Mouse (Mus musculus) hindbrain, postnatal 0 days (tissue): Measurements from ENCODE around the gene Pign. TPM values are rescaled to one million over a fixed set of nuclear protein-coding genes. Genes with fewer than 3 reads are reported as not detected.

Experiments used
- ATAC-seq: fragments of 200-750 bp; cut with Nextera tagmentation; 2 replicates; pipeline ENCODE4 v1.8.0; 2017; ENCODE audit warnings: mild to moderate bottlenecking, moderate TSS enrichment, moderate library complexity
- DNase-seq: peaks from one replicate; pipeline ENCODE4 v3.0.0-alpha.2; 2015; ENCODE audit warnings: low spot score
- H3K27ac ChIP-seq: fragments of 300-500 bp; sonication (generic); 2 replicates; pipeline ENCODE4 v1.5.1; 2014; ENCODE audit warnings: mild to moderate bottlenecking
- H3K27me3 ChIP-seq: fragments of 300-500 bp; sonication (generic); 2 replicates; pipeline ENCODE4 v1.6.1; 2014; ENCODE audit warnings: low read length, mixed read lengths; ENCODE audit not compliant: insufficient read depth
- H3K36me3 ChIP-seq: fragments of 300-500 bp; sonication (generic); 2 replicates; pipeline ENCODE4 v1.6.1; 2014; ENCODE audit warnings: low read length, mixed read lengths; ENCODE audit not compliant: insufficient read depth
- H3K4me1 ChIP-seq: fragments of 300-500 bp; sonication (generic); 2 replicates; pipeline ENCODE4 v1.6.1; 2014; ENCODE audit warnings: antibody characterized with exemption, low read length, mixed read lengths; ENCODE audit not compliant: insufficient read depth
- H3K4me2 ChIP-seq: fragments of 300-500 bp; sonication (generic); 2 replicates; pipeline ENCODE4 v1.6.1; 2014; ENCODE audit warnings: low read depth, mild to moderate bottlenecking, low read length, moderate library complexity, mixed read lengths
- H3K4me3 ChIP-seq: fragments of 300-500 bp; sonication (generic); 2 replicates; pipeline ENCODE4 v1.5.1; 2014; ENCODE audit warnings: low read length
- H3K9ac ChIP-seq: fragments of 300-500 bp; sonication (generic); replicated peaks from 2 replicates; pipeline ENCODE4 v1.6.1; 2014; ENCODE audit warnings: mild to moderate bottlenecking, low read length, moderate library complexity, mixed read lengths
- H3K9me3 ChIP-seq: fragments of 300-500 bp; sonication (generic); 2 replicates; pipeline ENCODE4 v1.6.1; 2016; ENCODE audit warnings: low read length, mixed read lengths
- CTCF ChIP-seq: IDR thresholded peaks from 2 replicates; pipeline ENCODE4 v1.5.1; 2016; ENCODE audit warnings: antibody characterized with exemption, control low read depth, low read depth
- WGBS: fragments of 180-500 bp; shearing (Covaris S2); extraction: QIAGEN DNeasy Blood & Tissue Kit; methylation state at CpG from one replicate; pipeline ENCODE4 v1.1.7; 2014; 5-methylcytosine and 5-hydroxymethylcytosine counted together
- polyA plus RNA-seq: library from polyadenylated mRNA; unstranded; fragments of >200 nt; fragmentation: Nextera tagmentation; extraction: Ambion mirVana; gene quantifications from 2 replicates; pipeline ENCODE4 v1.2.1, GENCODE M21; 2015
- total RNA-seq: library from RNA; depleted of rRNA; stranded (reverse); fragments of >200 nt; gene quantifications from 2 replicates; pipeline ENCODE4 v1.2.3, GENCODE M21; 2014; rRNA removed

The Pign gene
- 20.2 and 22.0 TPM in 2 replicates for total RNA-seq
- polyA plus RNA-seq, result 7.1 and 8.4 TPM in 2 replicates

DNA sequence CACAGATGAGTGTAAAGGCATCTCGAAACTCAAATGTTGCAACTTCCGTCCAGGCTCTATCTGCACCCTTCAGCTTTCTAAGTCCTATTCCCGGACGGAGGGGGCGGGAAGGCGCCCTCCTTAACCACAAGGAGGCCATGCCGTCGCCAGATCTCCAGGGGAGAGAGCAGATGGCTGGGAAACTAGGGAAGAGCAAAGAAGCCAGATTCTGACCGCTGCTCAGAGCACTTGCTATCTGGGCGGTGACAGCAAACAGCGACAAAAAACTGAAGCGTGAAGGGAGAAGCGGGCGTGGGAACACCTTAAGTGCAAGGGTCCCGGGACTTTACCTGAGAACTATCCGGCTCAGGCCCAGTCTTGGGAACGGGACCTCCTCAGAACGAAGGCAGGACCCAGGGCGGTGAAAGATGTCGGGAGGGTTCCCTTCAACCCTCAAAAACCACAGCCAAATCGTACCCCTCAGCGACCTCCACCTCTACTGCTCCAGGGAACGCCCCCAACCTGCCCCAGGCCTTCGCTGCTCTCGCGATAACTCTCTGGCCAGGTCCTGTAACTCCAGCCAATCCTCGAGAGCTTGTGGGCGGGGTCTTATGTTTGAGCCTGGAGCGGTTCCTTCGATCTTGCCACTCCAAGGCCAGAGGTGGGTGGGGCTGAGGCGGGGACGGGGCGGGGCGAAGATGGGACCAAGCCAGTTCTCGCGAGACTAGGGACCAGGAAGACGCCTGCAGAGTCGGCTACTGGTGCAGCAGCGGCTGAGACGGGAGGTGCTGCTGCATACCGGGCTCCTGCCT lies at the start of gene Pign, which contains the start of gene Relch:
TSS of gene Pign (minus strand) at position 507 of the 791 bp plus-strand sequence.
TSS of gene Relch (plus strand) at position 691 of the 791 bp plus-strand sequence.
- WGBS, result under 1% methylated on average over 41 of the region's 41 CpGs
- peak within 1 kb of the TSS; percentile 92 for H3K9ac ChIP-seq
- H3K27me3 ChIP-seq, result no peaks in the 10 kb centered on the region
- H3K4me2 ChIP-seq, result peak within 1 kb of the TSS; percentile 94
- no peaks in the 10 kb centered on the region for H3K36me3 ChIP-seq
- ATAC-seq (peak; percentile 99), DNase-seq (peak; percentile 99)
- H3K4me1 ChIP-seq, result peaks cover 9% of the 10 kb centered on the region; the same call in 1 of the 2 replicates
- H3K4me3 ChIP-seq, result peak within 1 kb of the TSS; percentile 93
- H3K27ac ChIP-seq, result peak within 1 kb of the TSS; percentile 91
- peak; percentile 45 for TF ChIP-seq CTCF
- H3K9me3 ChIP-seq, result no peaks in the 10 kb centered on the region

DNA sequence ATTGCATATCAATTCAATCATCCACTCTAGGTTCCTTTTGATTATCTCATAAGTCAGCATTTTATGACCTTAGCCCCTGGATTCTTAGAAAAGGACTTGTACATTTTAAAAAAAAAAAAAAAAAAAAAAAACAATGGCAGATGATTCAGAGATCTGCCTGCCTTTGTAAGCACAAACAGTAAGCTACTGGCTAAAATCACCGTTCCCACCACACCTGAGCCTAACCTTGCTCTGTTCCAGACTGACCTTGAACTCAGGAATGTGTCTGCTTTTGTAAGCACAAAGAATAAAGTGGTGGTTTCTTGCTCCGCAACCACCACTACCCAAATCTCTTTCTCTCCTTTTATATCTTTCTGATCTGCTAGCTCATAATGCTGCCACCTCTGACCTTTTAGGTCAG lies 49.3 kb upstream of the Pign start:
- no peak for DNase-seq
- Histone ChIP-seq H3K4me2 (no peak overlapping the region), H3K4me3 (no peak overlapping the region), H3K9ac (no peak overlapping the region), H3K36me3 (no peaks in the 10 kb centered on the region; the same call in 1 of the 2 replicates), H3K9me3 (no peaks in the 10 kb centered on the region), H3K27me3 (no peaks in the 10 kb centered on the region), H3K27ac (no peak overlapping the region), H3K4me1 (no peaks in the 10 kb centered on the region)
- 95% methylated on average over 2 of the region's 2 CpGs for WGBS
- no peak for TF ChIP-seq CTCF
- ATAC-seq, result no peak

DNA sequence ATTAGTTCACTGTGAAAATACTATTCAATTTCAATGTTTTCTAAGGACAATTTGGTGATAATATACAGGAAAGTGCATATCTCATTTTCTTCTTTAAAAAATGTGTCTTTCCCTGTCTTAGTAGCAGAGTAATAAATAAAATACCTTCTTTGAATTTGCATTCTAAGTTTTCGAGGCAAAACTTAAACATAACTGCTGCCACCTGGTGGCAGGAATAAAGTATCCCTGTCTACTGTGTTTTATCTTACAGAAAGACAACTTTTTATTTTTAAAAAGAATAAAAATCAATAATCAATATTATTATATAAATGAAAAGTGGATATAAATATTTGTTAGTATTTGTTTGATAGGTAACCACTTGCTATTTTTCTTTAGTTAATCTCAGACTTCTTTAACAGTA lies 47.8 kb upstream of the Pign start:
- WGBS, result 28% methylated on average over 1 of the region's 1 CpGs
- H3K9me3 ChIP-seq, result no peaks in the 10 kb centered on the region
- peak; percentile 68 for DNase-seq

DNA sequence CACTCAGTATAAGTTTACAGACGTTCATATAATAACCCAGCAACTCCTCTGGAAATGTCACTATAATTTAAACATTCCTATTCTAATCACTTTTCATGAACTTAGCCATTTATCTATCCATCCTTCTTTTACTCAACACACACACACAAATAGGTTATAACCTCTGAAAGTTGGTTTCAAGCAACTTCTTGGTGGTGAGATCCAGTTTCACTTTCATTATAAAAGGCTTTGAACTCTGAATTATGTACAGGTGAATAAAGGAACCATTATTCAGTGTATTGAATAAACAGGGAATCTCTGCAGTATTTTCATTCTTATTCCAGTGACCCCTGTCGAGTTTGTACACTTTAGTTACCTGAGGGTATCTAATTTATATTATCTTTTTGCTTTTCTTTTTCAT lies 45.9 kb upstream of the Pign start:
- no peak for DNase-seq
- 80% methylated on average over 2 of the region's 2 CpGs for WGBS
- H3K9ac ChIP-seq, result no peak overlapping the region
- H3K36me3 ChIP-seq, result no peaks in the 10 kb centered on the region; the same call in 1 of the 2 replicates
- H3K4me1 ChIP-seq, result no peaks in the 10 kb centered on the region
- H3K4me2 ChIP-seq, result no peak overlapping the region
- H3K27me3 ChIP-seq, result no peaks in the 10 kb centered on the region
- no peak overlapping the region for H3K27ac ChIP-seq
- no peak for TF ChIP-seq CTCF
- H3K9me3 ChIP-seq, result no peaks in the 10 kb centered on the region
- ATAC-seq, result no peak
- H3K4me3 ChIP-seq, result no peak overlapping the region

More for the DNA sequence above, 47.8 kb upstream of the Pign start:
- Histone ChIP-seq H3K9ac (no peak overlapping the region), H3K4me1 (no peaks in the 10 kb centered on the region), H3K4me2 (no peak overlapping the region), H3K4me3 (no peak overlapping the region), H3K27ac (no peak overlapping the region), H3K27me3 (no peaks in the 10 kb centered on the region), H3K36me3 (no peaks in the 10 kb centered on the region; the same call in 1 of the 2 replicates)
- TF ChIP-seq CTCF, result peak; percentile 65
- no peak for ATAC-seq

DNA sequence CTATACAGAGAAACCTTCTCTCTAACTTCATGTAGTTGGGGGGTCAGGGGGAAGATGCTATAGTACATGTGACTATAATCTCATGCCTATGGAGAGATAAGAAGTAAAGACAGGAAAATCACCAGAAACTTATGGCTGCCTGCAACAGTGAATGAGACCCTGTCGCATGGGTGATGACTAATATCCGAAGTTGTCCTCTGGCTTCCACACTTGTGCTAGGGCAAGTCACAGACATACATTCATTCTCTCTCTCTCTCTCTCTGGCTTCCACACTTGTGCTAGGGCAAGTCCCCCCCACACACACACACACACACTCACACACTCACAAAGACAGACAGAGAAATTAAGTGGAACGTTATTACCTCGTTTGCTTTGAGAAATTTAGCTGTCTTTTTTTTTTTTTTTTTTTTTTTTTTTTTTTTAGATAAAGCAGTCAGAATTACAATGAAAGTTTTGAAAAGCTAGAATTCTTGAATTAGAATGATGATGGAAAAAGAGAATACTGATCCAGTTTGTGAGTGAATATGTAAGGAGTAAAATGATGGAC lies 37.6 kb upstream of the Pign start:
- no peak overlapping the region for H3K9ac ChIP-seq
- WGBS, result 87% methylated on average over 4 of the region's 4 CpGs
- no peak for DNase-seq
- H3K27me3 ChIP-seq, result no peaks in the 10 kb centered on the region
- no peak for TF ChIP-seq CTCF
- H3K4me2 ChIP-seq, result no peak overlapping the region
- peaks cover 7% of the 10 kb centered on the region; the same call in 1 of the 2 replicates for H3K36me3 ChIP-seq
- H3K4me1 ChIP-seq, result no peaks in the 10 kb centered on the region
- H3K9me3 ChIP-seq, result no peaks in the 10 kb centered on the region
- ATAC-seq, result no peak
- no peak overlapping the region for H3K4me3 ChIP-seq
- H3K27ac ChIP-seq, result no peak overlapping the region

DNA sequence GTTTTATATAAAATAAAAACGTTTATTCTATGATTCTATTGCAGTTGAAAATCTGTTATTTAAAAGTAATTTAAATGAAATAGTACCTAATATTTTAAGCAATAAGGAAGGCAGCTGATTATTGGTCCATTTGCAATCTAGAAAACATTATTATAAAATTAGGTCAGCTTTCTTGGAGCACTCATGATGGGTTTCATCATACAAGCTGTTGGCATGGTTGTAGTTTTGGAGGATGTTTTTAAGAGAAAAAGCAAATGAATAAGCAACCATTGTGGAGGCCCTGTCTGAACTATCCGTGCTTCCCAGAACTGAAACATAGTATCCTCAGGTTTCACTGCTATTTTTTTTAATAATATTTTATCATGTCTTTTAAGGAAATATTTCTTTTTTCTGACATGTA lies 32.1 kb upstream of the Pign start:
- no peak overlapping the region for H3K4me2 ChIP-seq
- H3K27ac ChIP-seq, result no peak overlapping the region
- 0 out of 2 replicates have a peak, but pooled peaks cover 7% of the 10 kb centered on the region for H3K36me3 ChIP-seq
- H3K9me3 ChIP-seq, result no peaks in the 10 kb centered on the region
- TF ChIP-seq CTCF, result no peak
- no peaks in the 10 kb centered on the region for H3K27me3 ChIP-seq
- no peaks in the 10 kb centered on the region for H3K4me1 ChIP-seq
- no peak overlapping the region for H3K9ac ChIP-seq
- H3K4me3 ChIP-seq, result no peak overlapping the region
- DNase-seq (no peak), ATAC-seq (no peak)
- WGBS, result 85% methylated on average over 2 of the region's 2 CpGs

DNA sequence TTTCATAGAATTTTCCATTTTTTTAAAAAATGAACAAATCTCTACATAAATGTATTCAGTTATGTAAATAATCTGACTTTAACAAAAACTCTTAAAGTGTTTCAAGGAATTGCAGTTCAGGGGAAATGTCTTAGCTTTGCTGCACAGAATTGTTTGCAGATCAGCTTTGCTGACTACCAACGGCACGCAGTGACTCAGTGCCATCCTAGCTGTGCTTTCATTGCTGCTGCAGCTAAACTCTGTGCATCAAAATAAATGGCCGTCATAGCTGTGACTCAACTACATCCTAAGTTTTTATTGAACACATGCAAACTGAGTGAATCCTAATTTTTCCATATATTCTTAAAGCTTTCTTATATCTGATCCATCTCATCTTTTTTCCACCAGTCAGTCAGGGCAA lies 22.0 kb upstream of the Pign start:
- no peak for DNase-seq
- H3K4me2 ChIP-seq, result no peak overlapping the region
- WGBS, result 94% methylated on average over 3 of the region's 3 CpGs

More for the DNA sequence above, 22.0 kb upstream of the Pign start:
- Histone ChIP-seq H3K4me1 (no peaks in the 10 kb centered on the region), H3K36me3 (no peaks in the 10 kb centered on the region), H3K27me3 (no peaks in the 10 kb centered on the region), H3K9ac (no peak overlapping the region), H3K9me3 (no peaks in the 10 kb centered on the region), H3K4me3 (no peak overlapping the region), H3K27ac (no peak overlapping the region)
- no peak for TF ChIP-seq CTCF
- ATAC-seq, result no peak
